Mouse (Mus musculus) cerebellum, postnatal 36 days (tissue): ENCODE data around the gene P2rx5.
A peak's percentile ranks its signal among the peaks of the same experiment; 100 is the strongest.

Experiments
- DNase-seq, 2 experiments: peaks; one replicate each; pipeline ENCODE4 v3.0.0; 2021 to 2022; ENCODE audit warnings: mixed read lengths in 2 of 2

P2rx5 gene

DNA sequence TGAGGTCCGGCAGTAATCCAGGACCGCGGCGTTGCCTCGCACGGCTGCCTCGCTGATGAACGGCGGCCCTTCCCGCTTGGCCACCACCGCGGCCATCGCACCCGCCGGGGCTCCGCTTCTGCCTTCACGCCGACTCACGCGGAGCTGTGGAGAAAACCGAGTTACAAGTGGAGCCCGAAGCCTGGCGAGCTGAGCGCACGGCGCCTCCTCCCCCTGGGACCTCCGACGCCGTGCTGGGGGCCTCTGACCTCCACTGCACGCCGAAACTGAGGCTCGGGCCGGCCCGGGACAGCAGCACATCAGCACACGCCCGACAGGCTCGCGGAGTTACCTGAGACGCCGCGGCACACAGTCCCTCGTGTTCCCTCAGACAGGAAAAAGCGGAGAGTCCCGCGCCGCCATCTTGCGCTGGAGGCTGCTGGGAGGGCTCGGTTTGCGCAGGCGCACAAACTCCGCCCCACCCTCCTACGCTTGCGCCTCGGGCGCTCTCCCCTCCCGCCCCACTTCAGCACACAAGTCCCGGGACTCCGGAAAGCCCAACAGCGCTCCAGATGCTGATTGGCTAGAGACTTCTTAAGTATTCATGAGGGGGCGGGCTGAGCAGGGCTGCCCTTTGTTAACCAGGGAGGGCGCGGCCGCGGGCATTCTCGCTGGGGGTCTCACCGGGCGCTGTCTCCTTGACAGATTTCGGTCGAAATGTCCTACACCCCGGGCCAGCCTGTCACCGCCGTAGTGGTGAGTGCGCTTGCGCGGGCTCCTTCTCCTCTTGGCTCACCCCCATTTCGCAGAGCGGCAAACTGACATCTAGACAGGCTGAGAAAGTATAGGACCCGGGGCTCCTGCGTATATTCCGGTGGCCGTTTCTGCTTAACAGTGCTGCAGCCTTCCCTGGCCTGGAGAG is 16.6 kb downstream of the P2rx5 start, which contains the start of the genes Emc6 and Tax1bp3:
Gene Emc6, minus strand, starts transcription at position 430 of the 901 bp plus-strand sequence.
Gene Tax1bp3, plus strand, starts transcription at position 476 of the 901 bp plus-strand sequence.
- peak; percentile 93 to 96 for DNase-seq

DNA sequence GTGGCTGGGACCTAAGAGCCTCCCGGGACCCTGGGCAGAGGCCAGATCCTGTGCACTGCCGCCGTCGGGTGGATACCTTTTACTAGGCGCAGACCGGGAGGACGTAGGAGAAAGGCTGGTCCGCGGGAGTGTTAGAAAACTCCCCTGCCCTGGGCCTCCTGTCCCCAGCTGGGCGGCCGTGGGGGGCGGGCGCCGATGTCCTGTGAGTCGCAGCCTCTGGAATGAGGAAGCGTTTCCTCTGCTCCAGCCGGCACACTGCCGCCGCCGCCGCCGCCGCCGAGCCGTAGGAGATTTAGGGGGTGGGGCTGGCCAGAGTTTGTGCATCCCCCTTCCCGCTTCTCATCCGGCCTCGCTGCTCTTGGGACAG is 17.3 kb downstream of the P2rx5 start:
- DNase-seq, result no peak

- no peak for DNase-seq
Measured at GRCm38 (mm10) chr11:73177895-73178294, 17.7 kb downstream of the P2rx5 start.

DNA sequence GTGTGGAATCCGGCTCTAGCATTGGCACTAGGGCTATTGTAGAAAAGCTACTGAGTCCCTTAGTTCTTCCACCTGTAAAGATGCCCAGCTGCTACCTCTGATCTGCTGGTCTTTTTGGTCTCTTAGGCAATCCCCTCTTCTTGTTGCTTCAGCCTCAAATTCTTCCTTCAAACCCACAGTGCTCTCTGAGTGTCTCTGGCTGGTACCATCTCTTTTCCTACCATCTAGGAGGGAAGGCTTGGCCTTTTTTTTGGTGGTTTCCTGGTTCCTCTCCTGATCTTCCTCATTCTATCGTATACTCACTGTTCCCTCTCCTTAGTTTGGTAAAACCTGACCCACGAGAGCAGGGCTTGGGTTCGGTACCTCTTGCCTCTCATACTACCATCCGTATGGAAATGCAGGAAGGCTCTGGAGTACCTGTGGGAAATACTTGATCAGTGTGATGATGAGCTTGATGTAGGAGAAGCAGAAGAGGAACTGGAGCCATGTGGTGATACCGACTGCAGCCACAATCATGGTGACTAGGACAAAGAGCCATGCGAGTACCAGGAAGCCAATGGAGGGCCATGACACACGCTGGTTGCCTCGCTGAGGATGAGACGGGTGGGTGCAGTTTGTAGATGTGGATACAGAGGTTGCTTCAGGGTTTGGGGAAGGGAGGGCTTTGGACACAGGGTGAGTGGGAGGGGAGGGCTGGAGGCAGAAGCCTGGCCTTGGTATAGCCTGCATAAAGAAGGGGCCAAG is 25.8 kb downstream of the P2rx5 start:
- no peak for DNase-seq

DNA sequence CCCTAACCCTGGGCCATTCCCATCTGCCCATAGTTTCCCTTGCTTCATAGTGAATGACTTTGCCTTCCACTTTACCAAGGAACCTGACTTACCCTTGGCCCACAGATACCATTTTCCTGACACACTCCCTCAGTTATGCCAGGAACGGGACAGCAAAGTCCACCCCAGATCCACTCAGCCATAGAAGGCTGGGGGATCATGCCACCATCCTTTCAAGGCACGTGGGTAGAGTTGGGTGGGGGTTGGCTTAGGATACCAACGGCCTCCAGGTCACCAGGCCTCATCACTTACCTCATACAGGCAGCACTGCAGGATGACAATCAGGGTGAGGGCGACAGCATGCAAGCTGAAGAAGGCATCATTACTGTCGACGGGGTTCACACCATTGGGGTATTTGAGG is 27.0 kb downstream of the P2rx5 start:
- no peak for DNase-seq

- peak; percentile 69 to 74 for DNase-seq
Measured at GRCm38 (mm10) chr11:73193047-73193446, 32.8 kb downstream of the P2rx5 start.

DNA sequence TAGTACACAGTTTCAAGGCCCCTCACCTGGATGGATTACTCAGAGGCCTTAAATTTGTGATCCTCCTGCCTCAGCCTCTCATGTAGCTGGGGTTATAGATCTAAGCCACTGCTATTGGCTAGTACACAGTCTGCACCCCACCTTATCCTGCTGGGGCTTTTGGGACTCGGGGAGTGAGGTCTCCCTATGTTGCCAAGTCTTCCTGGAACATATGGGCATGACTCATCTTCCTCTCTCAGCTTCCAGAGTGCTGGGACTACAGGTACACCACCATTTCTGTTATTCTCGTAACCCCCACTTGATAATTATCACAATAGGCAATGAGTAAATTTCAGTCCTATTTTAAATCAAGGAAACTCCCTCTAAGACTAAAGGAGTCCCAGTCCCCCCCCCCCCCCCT is 34.2 kb downstream of the P2rx5 start:
- DNase-seq, result no peak

- DNase-seq, result no peak
Measured at GRCm38 (mm10) chr11:73198190-73198589, 38.0 kb downstream of the P2rx5 start.

GRCm38 (mm10) chr11:73198603-73199229 is 38.5 kb downstream of the P2rx5 start, which contains the start of gene Ctns:
Gene Ctns, minus strand, starts transcription at chr11:73199042.
- DNase-seq, result peak; percentile 82 to 85

- DNase-seq, result peak; percentile 95 to 97
Measured at GRCm38 (mm10) chr11:73199230-73199712, 39.0 kb downstream of the P2rx5 start, which contains the start of gene Shpk. Gene Shpk, plus strand, starts transcription at chr11:73199460.

DNA sequence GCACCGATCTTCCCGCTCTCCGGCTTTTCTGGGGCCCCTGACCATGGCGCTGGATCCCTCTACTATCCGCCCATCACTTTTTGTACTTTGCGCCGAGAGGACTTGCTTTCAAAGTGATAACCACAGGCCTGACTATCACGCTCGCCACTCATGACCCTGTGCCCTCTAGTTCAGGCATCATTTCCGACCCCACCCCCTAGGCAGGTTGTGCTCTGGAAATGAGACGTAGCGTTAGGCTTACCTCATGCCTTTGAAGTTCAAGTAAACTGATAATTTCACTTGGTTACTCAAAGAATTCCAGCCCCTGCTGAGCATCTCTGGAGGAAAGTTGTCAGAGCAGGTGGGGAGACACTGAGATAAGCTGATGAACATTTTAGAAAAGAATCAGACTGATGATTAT is 39.7 kb downstream of the P2rx5 start:
- DNase-seq, result no peak

DNA sequence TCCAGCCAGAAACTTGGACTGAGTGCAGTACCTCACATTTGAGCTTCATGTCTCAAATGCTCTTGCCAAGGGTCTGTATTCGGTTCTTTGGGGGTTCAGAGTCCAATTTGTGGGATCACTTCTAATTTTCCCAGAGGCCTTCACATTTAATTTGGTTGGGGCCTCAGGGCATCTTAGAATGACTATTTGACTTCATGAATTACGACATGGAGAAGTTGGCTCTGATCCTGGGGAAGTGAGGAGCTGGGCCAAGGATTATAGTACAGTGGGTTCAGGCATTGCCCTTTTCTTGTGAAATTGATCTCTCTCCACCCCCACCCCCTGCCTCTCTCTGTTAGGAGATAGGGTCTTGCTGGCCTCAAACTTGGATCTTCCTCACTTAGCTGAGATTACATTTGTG is 40.8 kb downstream of the P2rx5 start:
- DNase-seq, result no peak

- DNase-seq, result no peak
Measured at GRCm38 (mm10) chr11:73201597-73201996, 41.4 kb downstream of the P2rx5 start.

DNA sequence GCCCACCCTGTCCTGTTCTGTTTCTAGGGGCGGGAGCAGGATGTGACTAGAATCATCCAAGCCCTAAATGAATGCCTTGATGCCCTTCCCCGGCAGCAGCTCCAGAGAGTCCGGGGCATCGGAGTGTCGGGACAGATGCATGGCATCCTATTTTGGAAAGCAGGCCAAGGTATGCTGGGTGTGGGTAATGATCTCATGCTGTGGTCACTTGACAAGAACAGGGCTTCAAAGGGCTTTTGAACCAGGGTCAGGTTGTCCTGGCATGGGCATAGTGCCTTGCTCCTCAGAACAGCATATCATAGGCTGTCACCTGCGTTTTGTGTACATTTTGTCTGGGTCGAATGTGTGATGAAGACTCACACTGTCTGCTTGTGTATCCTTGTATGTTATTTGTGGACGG is 43.7 kb downstream of the P2rx5 start:
- DNase-seq, result no peak

- DNase-seq, result no peak
Measured at GRCm38 (mm10) chr11:73205194-73205593, 45.0 kb downstream of the P2rx5 start.

GRCm38 (mm10) chr11:73207621-73208020 is 47.4 kb downstream of the P2rx5 start:
- no peak for DNase-seq

DNA sequence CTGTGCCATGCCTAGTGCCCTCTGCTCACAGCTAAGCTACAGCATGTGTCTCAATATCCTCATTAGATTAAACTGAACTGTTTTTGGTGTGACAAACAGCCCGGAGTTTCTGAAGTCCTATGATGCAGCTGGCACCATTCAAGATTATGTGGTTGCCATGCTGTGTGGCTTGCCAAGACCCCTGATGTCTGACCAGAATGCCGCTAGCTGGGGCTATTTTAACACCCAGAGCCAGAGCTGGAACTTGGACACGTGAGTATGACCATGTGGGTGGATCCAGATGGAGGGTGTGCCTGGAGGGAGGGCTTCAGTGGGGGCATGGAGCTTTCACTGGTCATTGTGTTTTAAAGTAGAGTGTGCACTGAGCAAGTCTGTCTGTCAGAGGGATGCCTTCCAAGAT is 53.7 kb downstream of the P2rx5 start:
- DNase-seq, result no peak

- DNase-seq, result no peak
Measured at GRCm38 (mm10) chr11:73219671-73220070, 59.5 kb downstream of the P2rx5 start.

DNA sequence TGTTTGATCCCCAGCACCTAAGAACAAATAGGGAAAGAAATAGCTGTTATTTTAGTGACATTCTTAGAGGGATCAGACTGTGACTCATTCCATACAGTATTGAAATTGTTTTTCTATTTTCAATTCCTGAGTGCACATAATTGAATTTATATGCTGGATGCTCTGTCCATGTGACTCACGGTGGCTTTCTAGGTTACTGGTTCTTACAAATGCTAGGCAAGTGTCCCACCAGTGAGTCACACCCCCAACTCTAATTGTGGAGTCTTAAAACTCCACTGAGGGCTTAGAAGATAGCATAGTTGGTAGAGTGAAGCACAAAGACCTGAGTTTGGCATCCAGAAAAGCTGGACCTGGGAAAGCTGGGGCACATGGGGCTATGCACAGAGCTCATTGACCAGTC is 60.4 kb downstream of the P2rx5 start:
- DNase-seq, result no peak
